Mouse (Mus musculus): Measurements from ENCODE around the gene Ctcf.

- TF ChIP-seq CTCF (IDR thresholded peaks at IDR 0.05; ENCODE audit: control insufficient read depth, insufficient read depth, insufficient read length) (no peak), MYOD1 (IDR thresholded peaks at IDR 0.05; ENCODE audit: control insufficient read depth, insufficient read length, low read depth) (no peak), USF1 (IDR thresholded peaks at IDR 0.05; ENCODE audit: low read depth) (no peak)
Observed at GRCm38 (mm10) chr8:105640511-105640910, 4.1 kb downstream of the Ctcf start.
